Mouse (Mus musculus) gastrocnemius, adult 8-10 months (tissue): Measurements from ENCODE around the gene Kdm4a. TPM values are rescaled to one million over a fixed set of nuclear protein-coding genes. Genes with fewer than 3 reads are reported as not detected.

Experiments
- DNase-seq, 2 experiments: peaks; one replicate each; pipeline ENCODE4 v3.0.0; 2022; ENCODE audit warnings: low spot score in 2 of 2
- total RNA-seq, 4 experiments: library from RNA; stranded (reverse); gene quantifications; 2 replicates each; pipeline ENCODE4 v1.2.4; 2022

Gene Kdm4a
- total RNA-seq, 4 experiments from 2014 or later = 15.2 to 18.1 (median 16.4) TPM

DNA sequence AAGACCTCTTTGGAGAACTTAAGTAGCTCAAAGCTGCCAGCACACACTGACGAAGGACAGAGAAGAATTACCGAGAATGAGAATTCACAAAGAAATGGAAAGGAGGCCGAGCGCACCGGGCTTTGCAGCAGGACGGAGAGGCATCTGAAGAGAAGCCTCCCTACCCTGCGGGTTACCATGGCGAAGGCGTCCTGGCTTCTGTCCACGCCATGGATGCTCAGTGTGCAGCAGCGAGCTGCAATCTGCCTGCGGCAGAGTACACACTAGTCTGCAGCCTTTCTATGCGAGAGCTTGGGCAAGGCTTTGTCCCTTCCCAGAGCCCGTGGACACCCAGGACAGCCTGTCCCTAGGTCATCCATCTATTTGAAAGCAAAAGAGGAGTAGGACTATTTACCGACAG is 23.3 kb downstream of the Kdm4a start:
- DNase-seq = no peak

GRCm38 (mm10) chr4:118154889-118155288 is 25.0 kb downstream of the Kdm4a start:
- DNase-seq = no peak

DNA sequence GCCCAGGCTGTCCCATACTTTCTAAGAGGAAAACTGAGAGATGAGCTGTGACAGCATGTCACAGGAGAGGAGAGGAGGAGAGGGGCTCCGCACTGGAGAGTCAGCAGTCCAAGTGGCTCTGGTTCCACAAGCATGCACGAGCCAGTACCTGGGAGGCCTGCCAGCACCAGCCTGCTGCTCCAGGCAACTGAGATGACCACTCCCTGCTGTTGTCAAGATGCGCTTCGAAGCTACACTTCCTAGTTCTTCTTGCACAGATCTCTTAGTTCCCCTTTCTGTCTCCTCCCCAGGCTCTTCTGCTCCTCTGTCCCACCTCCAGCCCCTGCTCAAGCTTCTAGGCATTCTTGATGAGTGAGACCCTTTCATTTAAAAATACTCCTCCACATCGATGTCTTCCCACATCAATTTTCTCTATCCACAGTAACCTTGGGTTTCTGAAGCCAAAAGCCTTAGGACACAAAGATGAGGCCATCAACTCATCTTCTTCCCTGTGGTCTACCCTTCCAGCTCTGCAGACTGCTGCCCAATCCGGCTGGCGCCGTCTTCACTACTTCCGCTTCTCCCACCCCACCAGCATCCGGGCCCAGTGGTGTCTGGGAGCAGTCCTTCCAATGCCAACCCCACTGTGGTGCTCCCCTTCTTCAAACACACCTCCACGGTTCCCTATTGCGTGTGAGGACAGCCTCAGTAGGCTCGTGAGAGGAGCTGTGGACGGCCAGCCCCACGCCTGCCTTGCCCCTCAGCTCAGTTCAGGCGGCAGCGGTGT is 27.6 kb downstream of the Kdm4a start:
- peak; percentile 57 to 80 for DNase-seq

DNA sequence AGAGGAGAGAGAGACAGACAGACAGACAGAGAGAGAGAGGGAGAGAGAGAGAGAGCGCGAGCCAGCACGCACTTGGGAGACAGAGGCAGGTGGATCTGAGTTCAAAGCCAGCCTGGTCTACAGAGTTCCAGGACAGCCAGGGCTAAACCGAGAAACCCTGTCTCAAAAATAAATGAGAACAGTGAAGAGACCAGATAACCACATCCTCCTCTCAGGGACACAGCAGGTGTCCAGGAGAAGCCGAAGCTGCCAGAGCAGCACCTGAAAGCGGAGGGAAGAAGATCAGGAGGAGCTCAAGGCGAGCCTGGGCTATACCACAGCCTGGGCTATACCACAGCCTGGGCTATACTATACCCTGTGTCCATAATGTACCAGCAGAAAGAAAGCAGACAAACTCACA is 29.0 kb downstream of the Kdm4a start:
- no peak for DNase-seq

DNA sequence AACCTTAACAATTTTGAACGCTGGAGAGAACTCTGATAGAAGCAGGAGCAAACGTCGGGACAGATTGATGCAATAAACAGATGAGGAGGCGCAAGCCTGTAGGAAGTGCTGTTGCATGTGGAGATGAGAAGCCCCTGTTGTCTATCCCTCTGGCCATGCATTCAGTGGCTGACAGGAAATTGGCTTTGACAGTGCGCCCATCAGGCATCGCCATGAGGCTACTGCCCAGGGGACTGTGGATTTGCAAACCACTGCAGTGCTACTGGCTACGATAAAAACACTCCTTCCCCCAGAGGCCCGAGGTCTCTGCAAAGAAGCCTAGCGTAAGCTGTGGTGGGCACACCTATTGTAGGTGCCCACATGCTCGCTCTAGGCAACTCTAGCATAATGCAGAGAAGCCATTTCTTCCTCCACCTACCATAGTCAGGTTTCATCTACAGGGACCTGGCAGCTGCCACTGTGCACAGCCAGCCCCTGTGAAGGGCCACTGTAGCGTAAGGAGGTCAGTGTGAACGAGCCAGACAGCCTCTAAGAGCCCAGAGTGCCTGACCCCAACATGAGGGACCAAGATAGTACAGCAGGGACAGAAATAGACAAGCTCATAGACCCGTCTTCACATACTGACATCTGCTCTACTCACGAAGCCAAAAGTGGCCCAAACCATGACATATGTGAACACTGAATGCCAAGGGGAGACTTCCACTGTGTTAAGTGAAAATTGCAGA is 29.7 kb downstream of the Kdm4a start:
- peak; percentile 37 to 68 for DNase-seq

- DNase-seq = no peak
Measured at GRCm38 (mm10) chr4:118149055-118149576, 30.7 kb downstream of the Kdm4a start.

DNA sequence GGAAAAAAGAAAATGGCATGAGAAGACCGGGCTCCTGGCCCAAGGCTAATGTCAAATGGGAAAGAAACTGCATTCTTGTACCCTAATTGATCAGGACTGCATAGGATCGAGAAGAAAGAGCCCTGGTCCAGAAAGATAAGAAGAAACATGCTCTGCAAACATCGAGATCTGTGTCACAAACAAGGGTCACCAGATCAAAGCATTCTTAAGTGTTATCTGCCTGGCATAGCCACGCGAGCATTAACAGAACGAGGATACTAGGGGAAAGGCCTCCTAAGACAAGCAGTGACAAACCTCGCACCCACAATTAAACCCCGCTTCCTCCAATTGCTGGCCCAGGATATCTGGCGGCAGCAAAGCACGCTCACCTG is 31.5 kb downstream of the Kdm4a start:
- DNase-seq = no peak

DNA sequence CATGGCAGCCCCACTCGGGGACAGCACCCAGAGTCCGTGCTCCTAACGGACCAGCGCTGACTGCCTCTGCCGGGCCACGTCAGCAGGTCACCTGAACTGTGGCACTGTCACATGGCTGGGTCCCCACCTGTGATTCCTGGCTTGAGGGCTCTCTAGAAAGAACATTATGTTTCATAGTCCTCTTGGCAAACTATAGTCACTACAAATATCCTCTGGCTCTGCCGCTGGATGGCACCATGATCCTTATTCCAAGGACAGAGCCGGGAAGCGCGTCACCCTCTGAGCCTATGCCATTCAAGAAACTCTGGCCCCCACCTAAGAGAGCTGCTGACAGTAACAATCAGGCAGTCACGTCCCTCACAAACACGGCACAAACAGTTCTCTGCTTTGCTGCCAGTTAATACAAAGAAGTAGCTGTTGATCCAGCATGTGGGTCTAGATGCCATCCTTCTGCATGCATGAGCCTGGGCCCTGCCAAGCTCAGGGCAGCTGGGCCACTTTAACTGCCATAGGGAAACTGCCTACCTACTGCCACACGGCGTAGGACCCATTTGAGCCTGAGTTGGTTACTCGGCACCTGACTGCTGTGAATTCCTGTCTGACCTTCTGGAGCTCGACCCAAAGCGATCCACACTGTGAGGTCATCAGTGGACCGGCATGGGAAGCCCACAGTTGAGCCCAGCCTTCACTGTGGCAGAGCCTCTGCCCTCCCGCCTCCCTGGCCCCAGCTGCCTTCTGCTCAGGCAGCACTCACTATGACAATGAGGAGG is 32.1 kb downstream of the Kdm4a start:
- DNase-seq = peak; percentile 82 to 84

DNA sequence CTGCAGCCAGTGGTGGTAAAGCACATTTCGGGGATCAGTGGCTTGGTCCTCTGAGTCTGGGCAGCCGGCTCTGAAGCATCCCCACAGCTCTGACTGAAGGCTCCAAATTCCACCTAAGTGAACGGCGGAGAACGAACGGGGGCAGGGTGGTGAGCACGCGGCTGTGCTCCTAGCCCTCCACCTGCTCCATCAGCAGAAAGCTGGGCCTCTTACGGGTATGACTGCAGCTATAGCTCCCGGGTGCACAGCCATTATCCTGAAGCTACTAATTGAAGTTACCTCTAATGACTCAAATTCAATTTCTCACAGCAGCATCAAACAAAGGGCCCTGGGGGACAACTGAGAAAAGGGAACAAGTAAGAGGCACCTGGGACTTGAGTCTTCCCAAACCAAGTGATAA is 32.8 kb downstream of the Kdm4a start:
- DNase-seq = no peak

DNA sequence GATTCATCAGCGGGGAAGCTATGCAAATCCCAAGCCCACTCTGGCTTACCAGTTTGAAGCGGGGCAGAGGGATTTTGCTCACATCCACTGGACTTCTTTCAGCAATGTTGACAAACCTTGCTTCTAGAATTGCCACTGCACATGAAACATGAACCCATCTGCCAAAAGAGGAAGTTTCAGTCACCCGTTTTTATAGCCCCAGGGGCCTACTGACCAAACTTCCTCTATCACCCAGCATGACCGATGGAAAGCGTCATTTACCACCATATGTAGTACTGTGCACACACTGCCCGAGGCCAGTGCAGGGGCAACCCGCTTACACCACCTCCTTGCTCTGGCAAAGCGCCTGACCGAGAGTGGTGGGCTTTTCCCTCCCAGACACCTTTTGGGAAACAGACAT is 35.5 kb downstream of the Kdm4a start:
- no peak for DNase-seq

DNA sequence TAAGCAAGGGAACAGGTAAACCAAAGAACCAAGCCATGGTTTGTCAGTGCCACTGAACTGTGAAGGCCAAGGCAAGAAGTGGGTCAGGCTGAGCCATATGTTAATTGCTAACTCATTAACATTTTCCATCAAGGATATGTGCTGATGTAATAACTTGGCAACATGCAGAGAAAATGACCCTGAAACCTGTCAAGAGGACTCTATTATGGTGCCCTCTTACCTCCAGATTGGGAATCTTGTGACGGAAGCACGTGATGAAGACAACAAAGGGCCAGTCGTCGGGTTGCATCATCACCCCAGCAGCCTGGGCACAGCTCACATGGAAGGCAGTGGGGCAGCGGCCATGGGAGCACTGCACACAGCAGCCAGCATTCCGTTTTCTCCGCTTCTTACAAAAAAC is 36.2 kb downstream of the Kdm4a start:
- no peak for DNase-seq

GRCm38 (mm10) chr4:118141511-118141910 is 38.3 kb downstream of the Kdm4a start:
- DNase-seq = peak; percentile 58 to 77

DNA sequence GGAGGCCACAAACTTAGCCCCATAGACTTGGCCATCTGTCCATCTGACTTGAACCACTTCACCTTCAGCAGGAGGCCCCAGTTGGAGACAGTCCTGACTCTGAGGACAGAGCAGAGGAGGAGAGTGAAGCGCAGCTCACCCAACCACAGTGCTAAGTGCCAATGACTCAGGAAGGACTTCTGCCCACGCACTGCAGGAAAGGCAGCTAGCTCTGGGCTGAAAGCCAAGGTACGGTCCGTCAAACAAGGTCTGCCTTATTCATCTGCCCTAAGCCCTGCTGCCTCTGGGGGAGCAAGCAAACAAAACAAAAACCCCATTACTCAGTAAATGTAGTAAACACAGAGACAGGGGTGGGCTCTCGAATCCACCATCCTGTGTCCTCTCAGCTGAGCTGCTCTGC is 41.0 kb downstream of the Kdm4a start:
- DNase-seq = peak in 1 of 2 experiments; percentile 38

- DNase-seq = no peak
Measured at GRCm38 (mm10) chr4:118137857-118138256, 42.0 kb downstream of the Kdm4a start.

DNA sequence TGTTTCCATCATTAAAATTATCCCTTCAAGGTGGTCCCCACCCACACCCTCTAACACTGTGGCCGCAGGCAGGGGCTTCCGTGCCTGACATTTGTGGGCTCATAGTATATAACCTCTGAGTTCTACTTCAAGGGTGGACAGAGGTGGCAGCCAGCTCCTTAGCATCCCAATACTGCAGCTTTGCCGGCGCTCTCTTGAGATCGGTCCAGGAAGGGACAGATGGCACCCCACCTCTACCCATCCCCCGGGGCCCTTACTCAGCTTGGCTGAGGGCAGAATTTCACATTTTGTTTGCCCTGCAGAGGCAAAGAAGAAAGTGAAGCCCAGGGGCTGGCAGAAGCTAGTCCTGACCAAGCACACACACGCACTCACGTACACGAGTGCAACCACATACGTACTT is 42.5 kb downstream of the Kdm4a start:
- no peak for DNase-seq

GRCm38 (mm10) chr4:118135414-118135813 is 44.4 kb downstream of the Kdm4a start:
- DNase-seq = no peak

DNA sequence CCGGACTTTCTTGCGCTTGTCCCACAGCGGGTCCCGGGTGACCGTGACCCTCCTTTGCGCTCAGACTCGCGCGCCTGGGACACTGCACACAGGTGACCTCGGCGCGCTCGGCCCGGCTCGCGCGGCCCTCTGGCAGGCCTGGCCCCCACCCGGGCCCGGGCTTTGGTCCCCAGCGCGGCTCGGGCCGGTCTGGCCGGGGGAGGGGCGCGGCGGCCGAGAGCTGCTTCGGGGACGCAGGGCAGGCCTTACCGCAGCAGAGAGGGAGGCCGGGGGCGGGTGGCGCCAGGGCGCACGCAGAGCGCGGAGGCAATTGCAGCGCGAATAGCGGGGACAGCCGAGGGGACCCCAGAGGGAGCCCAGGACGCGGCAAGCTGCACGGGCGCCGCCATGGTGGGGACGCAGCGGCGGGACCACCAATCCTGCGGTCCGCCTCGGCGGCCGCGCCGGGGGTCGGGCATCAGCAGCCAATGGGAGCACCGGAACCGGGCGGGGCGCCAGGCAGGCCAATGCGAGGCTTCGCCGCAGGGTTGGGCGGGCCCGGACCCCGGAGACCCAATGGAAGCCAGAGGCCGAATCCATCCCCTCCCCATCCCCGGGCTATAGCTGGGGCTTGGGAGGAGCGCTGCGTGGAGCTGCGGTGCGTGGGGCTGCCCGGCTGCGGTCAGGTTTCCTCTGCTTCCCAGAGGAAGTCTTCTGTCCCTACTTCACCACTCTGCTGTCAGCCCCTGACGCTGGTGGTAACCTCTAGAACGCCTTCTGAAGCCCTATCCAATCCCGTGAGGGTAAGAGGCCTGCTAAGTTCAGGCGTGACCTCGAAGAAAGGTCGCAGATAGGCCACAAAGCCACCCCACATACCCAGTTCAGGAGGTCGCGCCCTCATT is 45.1 kb downstream of the Kdm4a start, which contains the start of gene St3gal3:
Gene St3gal3 (minus strand): TSS at position 430 of the 881 bp plus-strand sequence.
- peak; percentile 93 to 95 for DNase-seq

GRCm38 (mm10) chr4:118131329-118131728 is 48.5 kb downstream of the Kdm4a start:
- no peak for DNase-seq

DNA sequence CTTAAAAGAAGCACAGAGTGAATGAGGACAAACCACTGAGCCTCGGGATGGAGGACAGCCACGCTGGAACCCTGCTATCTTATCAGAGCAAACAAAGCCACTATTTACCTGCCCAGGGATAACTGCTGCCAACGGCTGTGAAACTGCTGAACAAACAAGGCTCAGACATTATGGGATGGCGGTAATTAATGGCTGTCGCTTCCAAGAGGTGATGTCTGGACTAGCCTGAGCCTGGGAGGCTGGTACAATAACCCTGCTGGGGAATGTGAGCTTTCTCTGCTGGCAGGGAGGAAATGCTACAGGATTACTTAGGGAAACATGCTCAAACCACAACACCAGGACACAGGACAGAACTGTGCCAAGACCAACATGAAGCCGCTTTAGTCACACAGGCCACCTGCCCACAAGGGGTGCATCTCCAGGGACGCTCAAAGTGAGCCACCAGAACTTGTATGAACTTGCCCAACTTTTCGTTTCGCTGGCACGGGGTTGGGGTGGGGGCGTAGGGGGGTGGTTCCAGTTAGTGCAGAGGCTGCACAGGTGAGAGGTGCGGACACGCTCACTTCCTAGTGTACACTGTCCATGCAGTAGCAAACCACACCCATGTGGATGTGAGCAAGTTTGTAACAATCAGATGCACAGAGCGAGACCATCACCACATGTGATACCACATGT is 56.7 kb downstream of the Kdm4a start:
- no peak for DNase-seq

DNA sequence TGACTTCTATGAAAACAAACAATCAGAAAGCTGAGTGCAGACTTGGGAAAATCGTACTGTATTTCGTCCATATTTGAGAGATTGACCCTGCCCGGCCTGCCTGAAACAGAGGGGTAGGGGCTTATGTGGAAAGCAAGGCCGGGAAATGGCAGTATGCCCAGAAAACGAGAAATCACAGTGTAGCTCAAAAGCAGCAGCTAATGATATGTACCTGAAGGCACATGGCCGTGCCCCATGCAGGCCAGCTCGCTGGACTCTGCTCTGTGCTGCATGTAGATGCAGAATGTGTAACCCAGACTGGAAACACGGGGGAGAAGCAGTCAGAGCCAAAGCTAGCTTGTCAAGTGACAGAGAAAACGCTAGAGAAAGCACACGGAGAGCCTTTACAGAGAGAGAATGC is 57.8 kb downstream of the Kdm4a start:
- DNase-seq = no peak
